In the genomic region with DNA sequence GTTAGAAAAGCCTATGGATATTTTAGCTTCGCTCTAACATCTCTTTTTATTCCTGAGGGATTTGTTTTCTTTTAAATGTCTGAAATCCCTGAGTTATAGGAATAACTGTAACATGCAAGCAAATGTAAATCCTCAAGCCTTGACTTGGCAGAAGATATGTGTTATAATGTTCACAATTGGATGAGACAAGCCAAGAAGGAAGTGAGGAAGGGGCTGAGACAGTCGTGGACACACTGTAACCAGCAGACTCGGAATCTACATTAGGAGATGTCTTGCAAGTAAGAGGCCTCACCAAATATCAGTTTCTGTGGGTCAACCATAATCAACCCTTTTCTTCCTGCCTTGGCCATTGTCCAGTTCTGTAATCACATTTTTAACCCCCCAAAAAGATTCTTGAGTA, we compare ENCODE assay signal across 27 mouse cellular contexts.
DNase-seq lines count a peak whose midpoint lies in the region; ATAC-seq and TF ChIP-seq lines count a peak whose summit lies in the region.
"Had no signal": no experiment of that assay in that cellular context is flagged by ENCODE, and none has a peak within 500 bp of the region (broad histone marks: within the 10 kb centered on the region; RNA-seq: fewer than 3 reads in every experiment).

No protein-coding gene starts in this region.

- no peaks in the 10 kb centered on the region for H3K4me1 ChIP-seq in embryonic facial prominence, embryonic 14.5 days (ENCODE audit: control insufficient read depth, insufficient read depth, low read length)
- H3K4me1 ChIP-seq in embryonic facial prominence, embryonic 10.5 days: no peaks in the 10 kb centered on the region
- H3K4me1 ChIP-seq in lung, embryonic 14.5 days (ENCODE audit: insufficient read depth): 0 out of 2 replicates have a peak, but pooled peaks cover 4% of the 10 kb centered on the region
- H3K4me1 ChIP-seq in stomach, embryonic 14.5 days (ENCODE audit: control insufficient read depth, insufficient read depth, low read length): peaks cover 4% of the 10 kb centered on the region
- H3K4me1 ChIP-seq in stomach, postnatal 0 days (replicated peaks; ENCODE audit: control insufficient read depth, insufficient read depth): no peaks in the 10 kb centered on the region
- H3K4me1 ChIP-seq: forebrain, embryonic 13.5 days; heart, embryonic 10.5 days; heart, embryonic 13.5 days; hindbrain, embryonic 12.5 days; hindbrain, embryonic 15.5 days had no signal

- no peak for ATAC-seq in embryonic facial prominence, embryonic 14.5 days (ENCODE audit: low read depth)
- ATAC-seq in lung, embryonic 14.5 days (ENCODE audit: insufficient read depth): peak; percentile 75; the same call in 1 of the 2 replicates
- peak; percentile 46; the same call in 1 of the 2 replicates for ATAC-seq in stomach, embryonic 14.5 days (ENCODE audit: insufficient number of reproducible peaks, insufficient read depth, low FRiP score, low read depth)
- no peak for ATAC-seq in stomach, postnatal 0 days (ENCODE audit: low FRiP score, low TSS enrichment)
- ATAC-seq: activated CD4-positive, CD25-positive, alpha-beta regulatory T cell, adult 4 months; forebrain, embryonic 13.5 days; forebrain, embryonic 16.5 days had no signal

- intact Hi-C loops in gastrocnemius, postnatal 36 days (cut with DNase I): no loop called here

- no peak overlapping the region for H3K4me3 ChIP-seq in embryonic facial prominence, embryonic 14.5 days (ENCODE audit: low read depth, low read length)
- no peak overlapping the region for H3K4me3 ChIP-seq in embryonic facial prominence, embryonic 10.5 days
- H3K4me3 ChIP-seq in lung, embryonic 14.5 days (ENCODE audit: low read depth, low read length): no peak overlapping the region
- H3K4me3 ChIP-seq in stomach, embryonic 14.5 days (ENCODE audit: low read depth, low read length): no peak overlapping the region
- H3K4me3 ChIP-seq in stomach, postnatal 0 days (ENCODE audit: low read depth, low read length): no peak overlapping the region
- H3K4me3 ChIP-seq: embryonic facial prominence, embryonic 15.5 days; erythroblast, embryonic 14.5 days; forebrain, embryonic 13.5 days; gastrocnemius, adult 2 months; heart, adult 2 months; heart, embryonic 10.5 days; heart, embryonic 13.5 days; hindbrain, embryonic 12.5 days; hindbrain, embryonic 15.5 days had no signal

- H3K9ac ChIP-seq in embryonic facial prominence, embryonic 14.5 days (ENCODE audit: low read depth, low read length): no peak overlapping the region
- H3K9ac ChIP-seq in lung, embryonic 14.5 days: no peak overlapping the region
- no peak overlapping the region for H3K9ac ChIP-seq in stomach, embryonic 14.5 days (replicated peaks; ENCODE audit: low read depth, low read length)
- no peak overlapping the region for H3K9ac ChIP-seq in stomach, postnatal 0 days (ENCODE audit: low read length)
- H3K9ac ChIP-seq: embryonic facial prominence, embryonic 15.5 days; forebrain, embryonic 13.5 days; heart, embryonic 13.5 days; hindbrain, embryonic 12.5 days; hindbrain, embryonic 15.5 days had no signal

- TF ChIP-seq EP300 in stomach, postnatal 0 days (optimal IDR thresholded peaks at IDR 0.05): no peak

- no peaks in the 10 kb centered on the region for H3K27me3 ChIP-seq in embryonic facial prominence, embryonic 14.5 days (replicated peaks; ENCODE audit: control insufficient read depth, insufficient read depth, low read length)
- H3K27me3 ChIP-seq in embryonic facial prominence, embryonic 10.5 days (replicated peaks; ENCODE audit: low read depth, poor library complexity, severe bottlenecking): no peaks in the 10 kb centered on the region
- H3K27me3 ChIP-seq in lung, embryonic 14.5 days (ENCODE audit: insufficient read depth, low read length): no peaks in the 10 kb centered on the region
- no peaks in the 10 kb centered on the region for H3K27me3 ChIP-seq in stomach, embryonic 14.5 days (ENCODE audit: control insufficient read depth, insufficient read depth, low read length)
- H3K27me3 ChIP-seq in stomach, postnatal 0 days (ENCODE audit: control insufficient read depth, insufficient read depth, low read length): no peaks in the 10 kb centered on the region
- H3K27me3 ChIP-seq: embryonic facial prominence, embryonic 15.5 days; forebrain, embryonic 13.5 days; heart, embryonic 13.5 days; hindbrain, embryonic 12.5 days; hindbrain, embryonic 15.5 days had no signal

- H3K27ac ChIP-seq in embryonic facial prominence, embryonic 14.5 days (replicated peaks; ENCODE audit: low read depth, low read length): no peak overlapping the region
- H3K27ac ChIP-seq in embryonic facial prominence, embryonic 10.5 days (replicated peaks): no peak overlapping the region
- no peak overlapping the region for H3K27ac ChIP-seq in lung, embryonic 14.5 days (ENCODE audit: low read depth)
- H3K27ac ChIP-seq in stomach, embryonic 14.5 days (ENCODE audit: low read length): peak overlapping the region; percentile 35; the same call in 1 of the 2 replicates
- H3K27ac ChIP-seq in stomach, postnatal 0 days (replicated peaks): no peak overlapping the region
- H3K27ac ChIP-seq: embryonic facial prominence, embryonic 15.5 days; forebrain, embryonic 13.5 days; gastrocnemius, adult 2 months; heart, adult 2 months; heart, embryonic 10.5 days; heart, embryonic 13.5 days; hindbrain, embryonic 12.5 days; hindbrain, embryonic 15.5 days had no signal

- 45% methylated on average over 3 of the region's 3 CpGs for WGBS in embryonic facial prominence, embryonic 14.5 days
- WGBS in embryonic facial prominence, embryonic 10.5 days: 76% methylated on average over 3 of the region's 3 CpGs
- WGBS in lung, embryonic 14.5 days: 39% methylated on average over 3 of the region's 3 CpGs
- 27% methylated on average over 3 of the region's 3 CpGs for WGBS in stomach, embryonic 14.5 days
- WGBS in stomach, postnatal 0 days: 38% methylated on average over 3 of the region's 3 CpGs

- no peak for TF ChIP-seq CTCF in lung, embryonic 14.5 days (IDR thresholded peaks at IDR 0.05; ENCODE audit: low read depth)
- TF ChIP-seq CTCF in stomach, postnatal 0 days (IDR thresholded peaks at IDR 0.05; ENCODE audit: low read depth): no peak

- H3K4me2 ChIP-seq in embryonic facial prominence, embryonic 14.5 days (ENCODE audit: low read depth, low read length): no peak overlapping the region
- no peak overlapping the region for H3K4me2 ChIP-seq in lung, embryonic 14.5 days
- H3K4me2 ChIP-seq in stomach, embryonic 14.5 days (replicated peaks; ENCODE audit: low read depth, low read length): no peak overlapping the region
- no peak overlapping the region for H3K4me2 ChIP-seq in stomach, postnatal 0 days (replicated peaks; ENCODE audit: low read depth)
- H3K4me2 ChIP-seq: embryonic facial prominence, embryonic 15.5 days; forebrain, embryonic 13.5 days; heart, embryonic 13.5 days; hindbrain, embryonic 12.5 days; hindbrain, embryonic 15.5 days had no signal

- DNase-seq in embryonic facial prominence, embryonic 14.5 days (ENCODE audit: low spot score): peak; percentile 40
- no peak for DNase-seq in embryonic facial prominence, embryonic 10.5 days (ENCODE audit: low spot score)
- DNase-seq in lung, embryonic 14.5 days: no peak
- DNase-seq in lung, adult 18-20 months: no peak
- no peak for DNase-seq in stomach, postnatal 0 days (ENCODE audit: low spot score)
- no peak for DNase-seq in layer of hippocampus, adult 9-11 months
- DNase-seq in gastrocnemius, postnatal 36 days: no peak
- DNase-seq: adrenal gland, adult 8-10 months; adrenal gland, postnatal 25 days; cerebellum, adult 11-12 months; cerebellum, adult 8-10 months; cerebellum, postnatal 36 days; embryo, embryonic 11 days; gastrocnemius, adult 2 months; gastrocnemius, postnatal 25 days; heart, adult 2 months; heart, postnatal 14 days had no signal

- no peaks in the 10 kb centered on the region for H3K9me3 ChIP-seq in embryonic facial prominence, embryonic 14.5 days (ENCODE audit: control insufficient read depth, low read length)
- no peaks in the 10 kb centered on the region for H3K9me3 ChIP-seq in embryonic facial prominence, embryonic 10.5 days
- no peaks in the 10 kb centered on the region for H3K9me3 ChIP-seq in lung, embryonic 14.5 days (ENCODE audit: low read depth, low read length)
- no peaks in the 10 kb centered on the region for H3K9me3 ChIP-seq in stomach, embryonic 14.5 days (ENCODE audit: control insufficient read depth, low read depth, low read length)
- H3K9me3 ChIP-seq in stomach, postnatal 0 days (ENCODE audit: control insufficient read depth, low read length): no peaks in the 10 kb centered on the region
- H3K9me3 ChIP-seq: embryonic facial prominence, embryonic 15.5 days; forebrain, embryonic 13.5 days; heart, embryonic 10.5 days; heart, embryonic 13.5 days; hindbrain, embryonic 12.5 days; hindbrain, embryonic 15.5 days had no signal

- no peaks in the 10 kb centered on the region for H3K36me3 ChIP-seq in embryonic facial prominence, embryonic 14.5 days (ENCODE audit: control insufficient read depth, insufficient read depth, low read length)
- H3K36me3 ChIP-seq in embryonic facial prominence, embryonic 10.5 days (replicated peaks): no peaks in the 10 kb centered on the region
- no peaks in the 10 kb centered on the region for H3K36me3 ChIP-seq in lung, embryonic 14.5 days (ENCODE audit: insufficient read depth)
- H3K36me3 ChIP-seq in stomach, embryonic 14.5 days (ENCODE audit: control insufficient read depth, insufficient read depth, low read length): no peaks in the 10 kb centered on the region
- H3K36me3 ChIP-seq in stomach, postnatal 0 days (ENCODE audit: control insufficient read depth, insufficient read depth, low read length): no peaks in the 10 kb centered on the region
- H3K36me3 ChIP-seq: embryonic facial prominence, embryonic 15.5 days; heart, embryonic 10.5 days; heart, embryonic 13.5 days; hindbrain, embryonic 12.5 days; hindbrain, embryonic 15.5 days had no signal

Comparison
In these comparisons a context has a peak if more than half of its experiments do, and no peak if none do; other contexts are left out.
1. ATAC-seq: peak in lung, embryonic 14.5 days (single experiment) and stomach, embryonic 14.5 days (single experiment); none in embryonic facial prominence, embryonic 14.5 days (single experiment) and stomach, postnatal 0 days (single experiment).